Mouse (Mus musculus): ENCODE data around the gene Bcl11b.

- TF ChIP-seq REST (IDR thresholded peaks at IDR 0.05; ENCODE audit: insufficient read depth, insufficient read length) (no peak), TCF3 (IDR thresholded peaks at IDR 0.05; ENCODE audit: insufficient read length, low read depth) (no peak), POLR2A (IDR thresholded peaks at IDR 0.05; ENCODE audit: insufficient read length, low read depth) (no peak)
Measured at GRCm38 (mm10) chr12:107965103-107965502, 38.3 kb downstream of the Bcl11b start.

Data from myocyte (in vitro differentiated cells).